Mouse (Mus musculus) intestine, embryonic 14.5 days (tissue): ENCODE results near the gene Itga5. TPM values are rescaled to one million over a fixed set of nuclear protein-coding genes. Genes with fewer than 3 reads are reported as not detected.

Experiments used
- ATAC-seq: fragments of 200-750 bp; cut with Nextera tagmentation; replicated peaks from 2 replicates; pipeline ENCODE4 v1.8.0; 2017; ENCODE audit warnings: low read depth, moderate number of reproducible peaks, moderate TSS enrichment, moderate library complexity; ENCODE audit not compliant: low FRiP score, low TSS enrichment
- DNase-seq: peaks from one replicate; pipeline ENCODE4 v3.0.0-alpha.2; 2018; ENCODE audit warnings: low spot score
- H3K27ac ChIP-seq: fragments of 300-500 bp; sonication (generic); 2 replicates; pipeline ENCODE4 v1.5.1; 2014; ENCODE audit warnings: low read depth, mild to moderate bottlenecking, control low read depth
- H3K27me3 ChIP-seq: fragments of 300-500 bp; sonication (generic); replicated peaks from 2 replicates; pipeline ENCODE4 v1.6.1; 2014; ENCODE audit warnings: low read length, control low read depth; ENCODE audit not compliant: control insufficient read depth, insufficient read depth
- H3K36me3 ChIP-seq: fragments of 300-500 bp; sonication (generic); 2 replicates; pipeline ENCODE4 v1.6.1; 2014; ENCODE audit warnings: low read length, control low read depth; ENCODE audit not compliant: control insufficient read depth, insufficient read depth
- H3K4me1 ChIP-seq: fragments of 300-500 bp; sonication (generic); replicated peaks from 2 replicates; pipeline ENCODE4 v1.6.1; 2014; ENCODE audit warnings: low read length, control low read depth, mixed read lengths; ENCODE audit not compliant: control insufficient read depth, insufficient read depth
- H3K4me2 ChIP-seq: fragments of 300-500 bp; sonication (generic); 2 replicates; pipeline ENCODE4 v1.6.1; 2014; ENCODE audit warnings: low read length
- H3K4me3 ChIP-seq: fragments of 300-500 bp; sonication (generic); 2 replicates; pipeline ENCODE4 v1.5.1; 2014; ENCODE audit warnings: low read depth, low read length, control low read depth, mixed read lengths
- H3K9ac ChIP-seq: fragments of 300-500 bp; sonication (generic); 2 replicates; pipeline ENCODE4 v1.6.1; 2014; ENCODE audit warnings: mild to moderate bottlenecking, low read length
- H3K9me3 ChIP-seq: fragments of 300-500 bp; sonication (generic); 2 replicates; pipeline ENCODE4 v1.6.1; 2016; ENCODE audit warnings: low read length, control low read depth; ENCODE audit not compliant: control insufficient read depth
- WGBS: fragments of 180-500 bp; shearing (Covaris S2); extraction: QIAGEN DNeasy Blood & Tissue Kit; methylation state at CpG from one replicate; pipeline ENCODE4 v1.1.7; 2014; 5-methylcytosine and 5-hydroxymethylcytosine counted together
- polyA plus RNA-seq: library from polyadenylated mRNA; unstranded; fragments of >200 nt; fragmentation: Nextera tagmentation; extraction: Ambion mirVana; gene quantifications from 2 replicates; pipeline ENCODE4 v1.2.1, GENCODE M21; 2014

Itga5 gene
- polyA plus RNA-seq, 1 experiment from 2014 or later = 64.9 TPM

DNA sequence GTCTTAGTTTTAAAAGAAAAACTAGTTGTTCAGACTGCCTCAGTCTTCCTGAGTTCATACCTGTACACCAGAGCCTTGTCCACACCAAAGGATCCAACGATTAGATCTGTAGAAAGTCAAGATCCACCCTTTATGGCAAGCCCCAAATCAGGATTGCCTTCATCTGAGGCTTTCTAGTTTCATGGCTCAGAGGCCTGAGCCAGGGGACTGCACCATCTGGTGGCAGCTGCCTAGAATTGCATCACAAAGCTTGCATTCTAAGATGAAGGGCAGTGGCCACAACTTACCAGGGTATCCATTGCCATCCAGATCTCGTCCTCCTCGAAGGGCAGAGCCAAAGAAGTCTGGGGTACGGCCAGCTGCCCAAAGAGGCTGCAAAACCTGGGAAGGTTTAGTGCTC is 13.7 kb downstream of the Itga5 start:
- Histone ChIP-seq H3K36me3 (peaks cover 94% of the 10 kb centered on the region), H3K9me3 (no peaks in the 10 kb centered on the region), H3K4me3 (no peak overlapping the region), H3K4me2 (no peak overlapping the region), H3K27me3 (no peaks in the 10 kb centered on the region), H3K4me1 (no peaks in the 10 kb centered on the region), H3K9ac (no peak overlapping the region), H3K27ac (no peak overlapping the region)
- DNase-seq (peak; percentile 77), ATAC-seq (no peak; the same call in 1 of the 2 replicates)
- 50% methylated on average over 4 of the region's 4 CpGs for WGBS

DNA sequence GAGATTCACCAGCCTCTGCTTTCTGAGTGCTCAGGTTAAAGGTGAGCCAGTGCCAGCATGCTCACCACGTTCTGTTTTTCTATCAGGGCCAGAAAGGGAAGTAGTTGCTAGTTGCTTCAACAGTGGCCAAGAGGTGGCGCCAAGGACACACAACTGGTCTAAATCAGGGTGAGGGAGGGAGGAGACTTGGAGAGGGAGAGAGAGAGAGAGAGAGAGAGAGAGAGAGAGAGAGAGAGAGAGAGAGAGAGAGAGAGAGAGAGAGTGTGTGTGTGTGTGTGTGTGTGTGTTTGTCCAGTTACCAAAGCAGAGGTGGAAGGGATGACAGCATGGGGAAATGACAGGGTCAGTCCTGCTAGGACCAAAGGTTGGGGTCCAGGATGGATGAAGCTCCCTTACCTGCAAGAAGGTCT is 19.3 kb downstream of the Itga5 start:
- Histone ChIP-seq H3K4me1 (no peaks in the 10 kb centered on the region), H3K36me3 (peaks cover 84% of the 10 kb centered on the region), H3K9ac (no peak overlapping the region), H3K4me3 (no peak overlapping the region), H3K27me3 (no peaks in the 10 kb centered on the region), H3K9me3 (no peaks in the 10 kb centered on the region), H3K27ac (no peak overlapping the region), H3K4me2 (no peak overlapping the region)
- DNase-seq (no peak), ATAC-seq (no peak)
- 6% methylated on average over 2 of the region's 2 CpGs for WGBS

DNA sequence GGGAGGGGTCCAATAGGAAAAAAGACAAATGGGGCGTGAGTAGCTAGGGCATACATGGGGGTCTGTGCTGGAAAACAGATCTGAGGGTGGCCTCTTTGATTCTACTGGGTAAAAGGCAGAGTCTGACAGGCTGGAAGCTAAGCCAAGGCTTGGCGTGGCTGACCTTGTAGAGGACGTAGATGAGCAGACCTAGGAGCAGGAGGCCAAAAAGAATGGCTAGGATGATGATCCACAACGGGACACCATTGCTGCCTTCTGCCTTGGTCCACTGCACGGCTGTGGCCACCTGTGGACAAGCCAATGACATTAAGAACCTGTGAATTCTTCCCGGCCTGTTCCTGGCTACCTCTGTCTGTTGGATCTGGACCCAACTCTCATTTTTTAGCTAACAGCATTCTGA is 20.8 kb downstream of the Itga5 start:
- peaks cover 10% of the 10 kb centered on the region; the same call in 1 of the 2 replicates for H3K27me3 ChIP-seq
- no peak overlapping the region for H3K27ac ChIP-seq
- H3K4me2 ChIP-seq = no peak overlapping the region
- no peak for ATAC-seq
- no peak for DNase-seq
- 91% methylated on average over 6 of the region's 6 CpGs for WGBS
- H3K9ac ChIP-seq = no peak overlapping the region
- H3K4me3 ChIP-seq = no peak overlapping the region
- peaks cover 69% of the 10 kb centered on the region for H3K36me3 ChIP-seq
- no peaks in the 10 kb centered on the region for H3K9me3 ChIP-seq
- H3K4me1 ChIP-seq = no peaks in the 10 kb centered on the region

DNA sequence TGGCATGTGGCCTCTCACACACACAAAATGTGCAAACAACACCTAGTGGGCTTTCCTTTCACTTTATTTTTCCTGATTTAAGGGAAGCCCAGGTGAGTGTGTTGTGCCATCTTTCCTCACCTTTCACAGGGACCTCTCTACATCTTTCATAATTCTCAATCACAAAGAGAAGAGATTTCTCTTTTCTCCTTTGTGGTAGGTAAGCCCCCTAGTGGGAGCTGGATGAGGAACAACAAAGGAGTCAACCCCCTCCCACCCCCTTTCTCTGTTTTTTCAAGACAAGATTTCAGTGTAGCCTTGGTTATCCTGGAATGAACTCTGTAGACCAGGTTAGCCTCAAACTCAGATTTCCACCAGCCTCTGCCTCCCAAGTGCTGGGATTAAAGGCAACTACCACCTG is 23.0 kb downstream of the Itga5 start:
- H3K27ac ChIP-seq = no peak overlapping the region
- no peak overlapping the region for H3K4me2 ChIP-seq
- no peaks in the 10 kb centered on the region for H3K9me3 ChIP-seq
- H3K4me1 ChIP-seq = no peaks in the 10 kb centered on the region
- H3K27me3 ChIP-seq = peaks cover 25% of the 10 kb centered on the region
- H3K4me3 ChIP-seq = no peak overlapping the region
- ATAC-seq (no peak), DNase-seq (no peak)
- peaks cover 46% of the 10 kb centered on the region for H3K36me3 ChIP-seq
- H3K9ac ChIP-seq = no peak overlapping the region

DNA sequence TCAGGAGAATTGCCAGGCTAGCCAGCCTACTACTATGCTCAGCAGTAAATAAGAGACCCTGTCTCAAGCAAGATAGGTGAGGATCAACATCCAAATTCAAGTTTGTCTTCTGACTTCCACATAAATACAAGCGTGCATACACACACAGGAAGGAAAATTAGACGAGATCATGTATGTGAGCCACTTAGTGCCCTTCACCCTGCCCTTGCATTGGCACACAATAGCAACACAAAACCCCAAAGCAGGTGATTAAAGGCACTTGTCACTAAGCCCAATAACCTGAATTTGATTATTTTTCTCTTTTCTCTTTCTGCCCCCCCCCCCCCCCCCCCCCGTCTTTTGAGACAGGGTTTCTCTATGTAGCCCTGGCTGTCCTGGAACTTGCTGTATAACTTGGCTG is 23.6 kb downstream of the Itga5 start:
- no peak for DNase-seq
- no peak overlapping the region for H3K4me2 ChIP-seq

DNA sequence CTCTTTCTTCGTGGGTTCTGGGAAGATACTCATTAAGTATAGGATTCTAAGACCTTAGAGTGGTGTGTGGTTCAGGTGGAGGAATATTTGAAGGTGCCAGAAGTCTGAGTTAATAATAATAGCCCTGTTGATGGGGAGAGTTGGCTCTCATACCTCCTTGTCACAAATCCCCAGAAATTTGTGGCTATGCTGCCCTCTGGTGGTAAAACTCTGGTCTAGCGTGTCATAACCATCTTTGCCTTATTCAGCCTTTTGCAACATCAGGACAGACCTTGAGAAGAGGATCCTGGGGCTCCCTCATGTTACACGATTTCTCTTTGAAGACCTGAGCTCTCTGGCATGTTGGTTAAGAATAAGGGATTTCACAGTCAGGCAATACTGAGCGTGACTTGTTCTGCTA is 24.1 kb downstream of the Itga5 start:
- Histone ChIP-seq H3K9ac (no peak overlapping the region), H3K36me3 (peaks cover 35% of the 10 kb centered on the region), H3K9me3 (no peaks in the 10 kb centered on the region), H3K4me2 (no peak overlapping the region), H3K4me1 (0 out of 2 replicates have a peak, but pooled peaks cover 2% of the 10 kb centered on the region), H3K27me3 (peaks cover 34% of the 10 kb centered on the region), H3K4me3 (no peak overlapping the region), H3K27ac (no peak overlapping the region)
- ATAC-seq = no peak
- WGBS = 20% methylated on average over 4 of the region's 4 CpGs
- DNase-seq = peak; percentile 86

More for the DNA sequence above, 23.6 kb downstream of the Itga5 start:
- WGBS = 69% methylated on average over 2 of the region's 3 CpGs
- Histone ChIP-seq H3K4me1 (no peaks in the 10 kb centered on the region), H3K4me3 (no peak overlapping the region), H3K36me3 (peaks cover 41% of the 10 kb centered on the region), H3K27ac (no peak overlapping the region), H3K9ac (no peak overlapping the region), H3K9me3 (no peaks in the 10 kb centered on the region), H3K27me3 (peaks cover 30% of the 10 kb centered on the region)
- ATAC-seq = no peak

DNA sequence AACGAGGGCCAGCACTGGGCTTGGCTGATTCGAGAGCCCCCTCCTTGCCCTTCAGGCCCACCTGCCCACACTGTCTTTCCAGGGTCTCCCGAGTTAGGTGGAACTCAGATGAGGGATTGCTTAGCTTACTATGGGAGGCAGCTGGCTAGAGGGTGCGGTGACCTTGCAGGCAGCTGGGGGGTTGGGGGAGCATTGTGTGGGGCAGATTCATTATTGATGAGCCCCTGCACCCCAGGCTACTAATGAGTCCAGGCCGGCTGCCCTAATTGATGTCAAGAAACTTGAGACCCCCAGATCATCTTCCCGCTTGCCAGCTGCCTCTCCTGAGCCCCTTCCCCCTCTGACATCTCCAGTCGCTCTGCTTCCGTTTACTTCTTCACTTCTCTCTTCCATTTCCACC is 25.0 kb downstream of the Itga5 start:
- Histone ChIP-seq H3K27me3 (peaks cover 34% of the 10 kb centered on the region), H3K9ac (no peak overlapping the region), H3K4me2 (no peak overlapping the region), H3K9me3 (no peaks in the 10 kb centered on the region), H3K4me3 (no peak overlapping the region), H3K36me3 (peaks cover 27% of the 10 kb centered on the region), H3K4me1 (0 out of 2 replicates have a peak, but pooled peaks cover 7% of the 10 kb centered on the region), H3K27ac (no peak overlapping the region)
- no peak for DNase-seq
- 47% methylated on average over 8 of the region's 8 CpGs for WGBS
- ATAC-seq = no peak

DNA sequence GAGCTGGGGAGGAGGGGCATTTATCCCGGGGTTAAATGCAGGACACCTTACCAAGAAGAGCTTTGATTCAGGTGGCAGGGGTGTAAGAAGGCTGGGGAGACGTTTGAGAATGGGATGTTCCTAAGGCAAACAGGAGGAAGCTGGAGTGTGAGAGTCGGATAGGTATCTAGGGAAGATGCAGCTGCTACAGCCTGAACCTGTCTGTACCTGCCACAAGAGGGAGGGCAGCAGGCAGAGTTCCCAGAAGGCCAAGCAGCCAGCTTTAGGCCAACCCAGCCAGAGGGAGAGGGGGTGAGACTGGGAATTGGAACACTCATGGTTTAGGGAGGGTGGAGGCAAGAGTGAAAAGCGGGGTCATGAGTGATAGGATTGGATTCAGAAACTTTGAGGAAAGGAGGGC is 25.8 kb downstream of the Itga5 start:
- ATAC-seq (no peak), DNase-seq (no peak)
- 0 out of 2 replicates have a peak, but pooled peaks cover 7% of the 10 kb centered on the region for H3K4me1 ChIP-seq
- peaks cover 19% of the 10 kb centered on the region for H3K36me3 ChIP-seq
- no peak overlapping the region for H3K9ac ChIP-seq
- H3K9me3 ChIP-seq = no peaks in the 10 kb centered on the region
- no peak overlapping the region for H3K27ac ChIP-seq
- peaks cover 34% of the 10 kb centered on the region for H3K27me3 ChIP-seq
- H3K4me2 ChIP-seq = no peak overlapping the region
- 20% methylated on average over 4 of the region's 4 CpGs for WGBS
- no peak overlapping the region for H3K4me3 ChIP-seq

DNA sequence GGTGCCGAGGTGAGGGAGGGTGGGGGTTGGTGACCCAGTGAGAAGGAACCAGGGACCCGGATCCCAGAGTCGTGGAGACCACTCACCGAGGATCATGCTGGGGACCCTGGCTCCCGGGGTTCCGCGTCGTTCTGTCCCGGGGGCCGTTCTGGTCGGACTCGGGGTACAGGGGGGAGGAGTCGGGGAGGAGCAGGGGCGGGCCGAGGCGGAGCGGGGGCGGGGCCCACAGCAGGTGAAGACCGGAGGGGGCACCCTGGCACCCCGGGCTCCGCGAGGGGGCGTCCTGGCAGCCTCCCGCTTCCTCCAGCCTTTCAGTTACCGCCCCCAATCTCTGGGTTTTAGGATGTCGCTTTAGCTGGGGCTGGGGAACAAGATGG is 26.6 kb downstream of the Itga5 start, which contains the start of gene Zfp385a:
Zfp385a (minus strand) TSS at position 133 of the 377 bp plus-strand sequence.
- Histone ChIP-seq H3K4me3 (peak within 1 kb of the TSS; percentile 52), H3K36me3 (peaks cover 11% of the 10 kb centered on the region), H3K4me1 (0 out of 2 replicates have a peak, but pooled peaks cover 7% of the 10 kb centered on the region), H3K9me3 (no peaks in the 10 kb centered on the region), H3K9ac (peak within 1 kb of the TSS; percentile 20; the same call in 1 of the 2 replicates), H3K4me2 (peak within 1 kb of the TSS; percentile 94), H3K27me3 (peaks cover 34% of the 10 kb centered on the region), H3K27ac (no peak within 1 kb of the TSS)
- ATAC-seq (peak; percentile 33; the same call in 1 of the 2 replicates), DNase-seq (peak; percentile 75)
- WGBS = 0% methylated on average over 26 of the region's 26 CpGs
